Mouse (Mus musculus): ENCODE data around the gene Rab11fip4.

DNA sequence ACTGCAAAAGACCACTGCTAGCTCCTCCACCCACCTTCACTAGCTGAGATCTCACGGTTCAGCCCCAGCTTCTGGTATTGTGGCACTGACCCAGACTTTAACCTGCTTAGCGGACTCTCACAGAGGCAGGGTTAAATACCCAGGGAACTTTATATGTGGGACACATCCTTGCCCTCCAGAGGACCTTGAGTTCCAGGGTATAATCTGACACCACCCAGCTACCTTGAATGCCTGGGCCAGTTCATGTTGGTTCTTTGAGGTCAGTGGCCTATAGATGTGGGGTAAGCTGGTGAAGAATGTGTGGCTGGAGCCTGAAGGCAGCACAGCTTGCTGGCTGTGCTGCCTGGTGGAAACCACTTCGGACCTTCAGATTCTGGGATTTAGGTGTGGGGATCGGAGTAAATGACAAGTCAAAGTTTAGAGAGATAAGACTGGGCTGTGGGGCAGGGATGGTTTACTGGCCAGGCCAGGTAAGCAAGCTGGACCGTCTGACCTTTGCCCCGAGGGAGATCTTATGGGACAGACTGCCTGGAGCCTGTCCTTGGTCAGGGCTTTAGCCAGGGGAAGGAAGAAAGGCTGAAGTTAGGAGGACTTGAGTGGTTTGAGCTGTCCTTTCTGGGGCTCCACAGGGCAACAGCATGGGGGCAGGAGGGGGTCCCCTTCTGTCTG is 71.0 kb downstream of the Rab11fip4 start:
- no peak for TF ChIP-seq CTCF (IDR thresholded peaks at IDR 0.05; ENCODE audit: borderline replicate concordance, insufficient read depth, low read depth, low read length)
- no peak for TF ChIP-seq POLR2A (IDR thresholded peaks at IDR 0.05; ENCODE audit: borderline replicate concordance, insufficient read depth, low read length)
